Mouse (Mus musculus) right cerebral cortex, adult 18-20 months (tissue): ENCODE data around the gene Atp6ap1l.
"Not testable (repeated sequence)": the region's sequence is repeated elsewhere in the genome, so short reads cannot be mapped to it uniquely, and the experiment has no call there.

Experiments used
- DNase-seq: peaks from one replicate; pipeline ENCODE4 v3.0.0; 2022; ENCODE audit warnings: mixed read lengths

Gene Atp6ap1l

GRCm38 (mm10) chr13:90905176-90905575 lies at the start of gene Atp6ap1l:
Gene Atp6ap1l, minus strand, starts transcription at chr13:90905355.
- peak; percentile 37 for DNase-seq

GRCm38 (mm10) chr13:90939600-90939999 lies 34.4 kb upstream of the Atp6ap1l start:
- DNase-seq = no peak

DNA sequence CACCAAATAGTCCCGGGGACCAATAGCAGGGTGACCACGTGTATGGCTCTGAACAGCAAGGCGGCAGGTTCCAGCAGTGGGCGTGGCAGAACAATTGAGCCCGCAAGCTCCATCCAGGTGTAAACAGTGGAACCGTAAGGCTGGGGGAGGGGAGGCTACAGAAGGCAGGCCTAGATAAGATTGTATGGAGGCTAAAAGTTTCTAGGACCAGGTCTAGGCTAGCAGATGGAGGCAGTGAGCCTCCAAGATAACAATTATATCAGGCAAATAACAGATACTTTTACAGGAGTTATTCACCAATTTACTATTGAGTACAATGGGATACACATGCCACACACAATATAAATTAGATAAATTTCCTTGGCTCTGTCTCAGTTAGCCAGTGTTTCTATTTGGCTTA lies 34.0 kb upstream of the Atp6ap1l start:
- DNase-seq = no peak

DNA sequence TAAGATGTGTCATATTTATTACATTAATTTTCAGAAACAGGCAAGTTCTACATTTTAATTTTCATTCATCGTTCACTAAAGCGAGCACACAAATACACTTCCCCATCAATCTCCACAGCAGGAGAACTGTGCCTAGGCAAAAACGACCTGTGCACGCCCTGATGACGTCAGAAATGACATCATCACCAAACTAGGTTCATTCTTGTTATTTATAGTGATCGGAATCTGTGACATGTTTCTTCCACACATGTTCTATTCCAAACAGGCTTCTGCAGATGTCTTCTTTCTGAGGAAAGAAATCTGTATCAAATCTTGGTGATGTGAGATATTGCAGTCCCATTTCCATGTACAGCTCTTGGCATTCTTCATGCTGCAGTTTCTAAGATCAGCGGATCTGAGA lies 30.7 kb upstream of the Atp6ap1l start:
- DNase-seq = no peak

DNA sequence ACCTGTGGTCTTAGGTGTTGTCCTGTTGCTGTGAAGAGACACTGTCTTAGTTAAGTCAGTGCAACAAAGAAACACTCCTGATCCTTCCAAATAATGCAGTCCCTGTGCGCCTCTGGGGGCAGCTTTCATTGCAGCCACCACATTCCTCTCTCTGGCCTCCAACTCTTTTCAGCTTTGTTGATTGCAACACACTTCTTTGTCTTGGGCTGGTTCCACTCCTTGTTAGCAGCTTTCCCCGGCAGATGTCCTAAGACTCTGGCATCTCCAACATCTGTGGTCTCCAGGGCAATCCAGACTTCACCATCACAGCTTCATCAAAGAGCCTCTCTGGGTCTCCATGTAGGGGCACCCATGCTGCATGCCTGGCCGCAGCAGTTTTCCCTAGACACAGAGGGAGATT lies 28.1 kb upstream of the Atp6ap1l start:
- no peak for DNase-seq

GRCm38 (mm10) chr13:90929847-90930246 lies 24.7 kb upstream of the Atp6ap1l start:
- DNase-seq = peak; percentile 80

DNA sequence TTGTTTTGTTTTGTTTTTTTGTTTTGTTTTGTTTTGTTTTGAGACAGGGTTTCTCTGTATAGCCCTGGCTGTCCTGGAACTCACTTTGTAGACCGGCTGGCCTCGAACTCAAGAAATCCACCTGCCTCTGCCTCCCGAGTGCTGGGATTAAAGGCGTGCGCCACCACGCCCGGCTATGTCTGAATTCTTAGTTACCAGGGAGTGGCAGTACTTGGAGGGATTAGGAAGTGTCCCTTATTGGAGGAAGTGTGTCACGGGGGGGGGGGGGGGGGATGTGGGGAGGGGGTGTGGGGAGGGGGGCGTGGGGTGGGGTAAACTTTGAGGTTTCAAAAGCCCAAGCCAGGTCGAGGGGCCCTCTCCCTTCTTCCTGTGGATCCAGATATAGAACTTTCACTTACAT lies 23.1 kb upstream of the Atp6ap1l start:
- not testable (repeated sequence) for DNase-seq

DNA sequence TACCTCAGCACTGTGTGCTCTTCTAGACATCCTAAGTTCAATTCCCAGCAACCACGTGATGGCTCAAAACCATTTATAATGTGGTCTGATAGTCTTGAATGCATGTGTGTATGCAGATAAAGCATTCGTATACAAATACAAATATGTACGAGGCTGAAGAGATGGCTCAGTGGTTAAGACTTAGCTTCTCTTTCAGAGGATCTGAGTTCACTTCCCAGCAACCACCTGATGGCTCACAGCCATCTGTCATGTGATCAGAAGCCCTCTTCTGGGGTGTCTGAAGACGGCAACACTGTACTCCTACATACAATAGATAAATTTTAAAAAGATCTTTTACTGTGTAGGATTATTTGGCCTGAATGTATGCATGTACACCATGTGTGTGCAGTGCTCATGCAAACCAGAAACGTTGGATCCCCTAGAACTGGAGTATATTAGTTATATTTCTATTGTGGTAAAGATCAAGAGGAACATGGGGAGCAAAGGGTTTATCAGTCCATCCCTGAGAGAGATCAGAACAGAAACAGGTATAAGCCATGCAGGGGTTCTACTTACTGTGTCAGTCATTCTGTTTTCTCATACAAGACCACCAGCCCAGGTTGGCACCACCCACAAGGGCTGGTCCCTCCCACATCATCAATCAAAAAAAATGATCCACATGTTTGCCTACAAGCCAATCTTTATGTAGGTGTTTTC lies 21.9 kb upstream of the Atp6ap1l start:
- no peak for DNase-seq

GRCm38 (mm10) chr13:90926125-90926765 lies 21.1 kb upstream of the Atp6ap1l start:
- DNase-seq = no peak

DNA sequence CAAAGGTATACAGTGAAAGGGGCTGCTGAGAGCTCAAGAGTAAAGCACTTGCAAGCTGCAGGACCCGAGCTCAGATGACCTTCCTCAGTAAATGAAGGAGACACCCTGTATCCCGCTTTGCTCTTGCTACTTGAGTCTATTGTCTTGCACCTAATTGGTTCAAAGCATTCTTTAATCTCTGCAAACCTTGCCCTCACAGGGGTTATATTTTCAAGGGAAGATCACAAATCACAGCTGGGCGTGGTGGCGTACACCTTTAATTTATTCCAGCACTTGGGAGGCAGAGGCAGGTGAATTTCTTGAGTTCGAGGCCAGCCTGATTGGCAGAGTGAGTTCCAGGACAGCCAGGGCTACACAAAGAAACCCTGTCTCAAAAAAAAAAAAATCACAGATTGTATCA lies 20.0 kb upstream of the Atp6ap1l start:
- no peak for DNase-seq

- no peak for DNase-seq
Measured at GRCm38 (mm10) chr13:90924072-90924471, 18.9 kb upstream of the Atp6ap1l start.

- DNase-seq = not testable (repeated sequence)
Measured at GRCm38 (mm10) chr13:90923617-90924016, 18.5 kb upstream of the Atp6ap1l start.

- peak; percentile 91 for DNase-seq
Measured at GRCm38 (mm10) chr13:90922751-90923612, 17.8 kb upstream of the Atp6ap1l start, which contains the start of gene Rps23. Gene Rps23, plus strand, starts transcription at chr13:90922958.

- no peak for DNase-seq
Measured at GRCm38 (mm10) chr13:90914721-90915120, 9.6 kb upstream of the Atp6ap1l start.

GRCm38 (mm10) chr13:90913675-90914192 lies 8.6 kb upstream of the Atp6ap1l start:
- DNase-seq = no peak

- no peak for DNase-seq
Measured at GRCm38 (mm10) chr13:90912760-90913674, 7.9 kb upstream of the Atp6ap1l start.

GRCm38 (mm10) chr13:90907376-90907775 lies 2.2 kb upstream of the Atp6ap1l start:
- no peak for DNase-seq

DNA sequence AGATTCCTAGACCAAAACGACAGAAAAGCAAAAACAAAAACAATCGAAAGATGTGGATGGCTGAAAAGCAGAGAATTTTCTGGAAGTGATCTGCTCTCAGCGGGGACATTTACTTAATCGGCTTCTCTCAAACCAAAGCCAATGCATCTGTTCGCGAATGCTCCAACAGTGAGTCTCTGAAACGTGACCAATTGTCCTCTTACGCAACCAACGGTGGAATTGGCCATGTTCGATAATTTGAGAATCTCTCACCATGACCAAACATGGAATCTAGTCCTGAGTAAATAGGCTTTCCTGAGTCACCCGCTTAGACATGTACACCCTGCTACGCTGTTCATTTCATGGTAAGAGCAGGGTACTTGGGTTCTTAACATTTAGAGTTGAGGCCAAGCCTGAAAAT lies 8.3 kb downstream of the Atp6ap1l start:
- DNase-seq = no peak

GRCm38 (mm10) chr13:90896098-90896497 lies 9.1 kb downstream of the Atp6ap1l start:
- DNase-seq = peak; percentile 45

GRCm38 (mm10) chr13:90894819-90895218 lies 10.3 kb downstream of the Atp6ap1l start:
- no peak for DNase-seq

- no peak for DNase-seq
Measured at GRCm38 (mm10) chr13:90890111-90890510, 15.0 kb downstream of the Atp6ap1l start.

GRCm38 (mm10) chr13:90886568-90886983 lies 18.6 kb downstream of the Atp6ap1l start:
- peak; percentile 72 for DNase-seq
